Mouse (Mus musculus) Patski (cell line): ENCODE results near the gene Tgm1. TPM values are rescaled to one million over a fixed set of nuclear protein-coding genes. Genes with fewer than 3 reads are reported as not detected.

Experiments
- ATAC-seq: fragments of 100-300 bp; one replicate; pipeline ENCODE4 v1.8.0; 2021
- CTCF ChIA-PET: fragments of 350-600 bp; sonication (Branson Sonifier 250); formaldehyde crosslinking; loops from one replicate; lab custom pipeline; 2022; ENCODE audit warnings: inconsistent platforms; lab: Charles Lee
- POLR2A ChIA-PET: fragments of 350-600 bp; sonication (Branson Sonifier 250); formaldehyde crosslinking; loops from one replicate; lab custom pipeline; 2022; ENCODE audit warnings: antibody characterized with exemption, inconsistent platforms; lab: Charles Lee
- DNase-seq: peaks from one replicate; pipeline ENCODE4 v3.0.0-alpha.2; 2011; ENCODE audit warnings: low read depth, low spot score
- H3K27me3 ChIP-seq: fragments of 371-371 bp; one replicate; pipeline ENCODE4 v1.5.1; 2021
- CTCF ChIP-seq: fragments of 100-300 bp; IDR thresholded peaks from one replicate; pipeline ENCODE4 v1.5.1; 2021
- in situ Hi-C: fragments of 300-500 bp; cut with MboI; formaldehyde crosslinking; loops from 3 replicates; pipeline ENCODE4 v1.11.1; 2018; ENCODE audit warnings: low pct_unique_long_range_greater_than_20kb, mixed read lengths
- polyA plus RNA-seq: library from polyadenylated mRNA; unstranded; gene quantifications from one replicate; pipeline ENCODE4 v1.2.3, GENCODE M21; 2021

The Tgm1 gene
- polyA plus RNA-seq, 1 experiment from 2014 or later = 0.12 TPM

DNA sequence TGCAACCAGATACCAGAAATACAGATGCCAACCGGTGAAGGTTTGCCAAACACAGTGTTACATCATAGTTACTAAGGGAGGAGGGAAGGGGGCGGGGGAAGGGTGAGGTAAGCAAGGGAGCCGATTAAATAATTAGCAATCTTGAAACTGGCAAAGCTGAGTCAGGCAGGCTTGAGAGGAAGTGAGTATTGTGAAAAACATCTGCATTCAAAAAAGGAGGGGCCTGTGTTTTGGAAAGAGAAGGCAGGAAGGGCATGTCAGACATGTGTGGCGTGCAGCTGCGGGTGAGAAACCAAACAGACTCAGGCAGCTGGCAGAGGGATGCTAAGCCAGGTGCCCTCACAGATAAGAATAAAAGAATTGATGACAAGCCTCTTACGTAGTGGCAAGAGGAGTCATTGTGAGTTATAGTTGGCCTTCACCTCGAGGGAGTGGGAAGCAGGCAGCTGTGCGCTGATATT lies 10.7 kb upstream of the Tgm1 start:
- POLR2A ChIA-PET = interaction anchor here (1.3 kb wide), 1 partner anchor 8 kb away, joined by 3 read pairs; no protein-coding TSS in a partner anchor
- ATAC-seq = peak; percentile 58

DNA sequence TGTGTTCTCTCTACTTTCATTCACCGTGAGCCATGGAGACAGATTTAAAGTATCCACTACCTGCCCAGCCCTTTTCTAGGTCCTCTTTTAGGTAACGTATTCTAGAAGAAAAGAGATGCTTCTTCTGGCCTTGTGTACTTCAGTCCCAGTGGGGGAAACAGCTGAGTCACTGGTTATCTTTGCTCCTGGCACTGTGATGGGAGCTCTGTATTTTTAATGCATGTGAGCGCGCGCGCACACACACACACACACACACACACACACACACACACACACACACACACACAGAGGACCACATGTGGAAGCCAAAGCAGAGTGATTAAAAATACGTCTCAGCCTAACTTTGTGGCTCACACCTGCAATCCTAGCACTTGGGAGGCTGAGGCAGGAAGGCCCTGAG lies 9.7 kb upstream of the Tgm1 start:
- ChIA-PET CTCF (interaction anchor here (0.6 to 3.3 kb wide), 2 partner anchors 20 to 42 kb away, joined by 3 to 15 read pairs; partner anchors contain the start of gene Tinf2), POLR2A (no interaction called here)
- in situ Hi-C loops = no loop called here
- ATAC-seq (no peak), DNase-seq (no peak)
- H3K27me3 ChIP-seq = no peaks in the 10 kb centered on the region
- TF ChIP-seq CTCF = no peak

More for the DNA sequence above, 10.7 kb upstream of the Tgm1 start:
- TF ChIP-seq CTCF = no peak
- H3K27me3 ChIP-seq = no peaks in the 10 kb centered on the region
- DNase-seq = no peak
- in situ Hi-C loops = no loop called here
- CTCF ChIA-PET = interaction anchor here (0.9 to 1.0 kb wide), 2 partner anchors 11 to 12 kb away, joined by 3 read pairs; no protein-coding TSS in a partner anchor

- POLR2A ChIA-PET = no interaction called here
- TF ChIP-seq CTCF = no peak
- DNase-seq (no peak), ATAC-seq (no peak)
- CTCF ChIA-PET = interaction anchor here (0.8 to 3.3 kb wide), 7 partner anchors 9 to 69 kb away, joined by 3 to 15 read pairs (median 3); no protein-coding TSS in a partner anchor
- in situ Hi-C loops = no loop called here
- no peaks in the 10 kb centered on the region for H3K27me3 ChIP-seq
Measured at GRCm38 (mm10) chr14:55722438-55722945, 8.8 kb upstream of the Tgm1 start.

GRCm38 (mm10) chr14:55721700-55722437 lies 8.1 kb upstream of the Tgm1 start, which contains the start of gene Rabggta:
Rabggta (minus strand) TSS chr14:55722263.
- ChIA-PET POLR2A (no interaction called here), CTCF (interaction anchor here (0.8 to 3.3 kb wide), 11 partner anchors 9 to 69 kb away, joined by 3 to 15 read pairs (median 3); partner anchors contain the start of gene Tinf2)
- in situ Hi-C loops = no loop called here
- DNase-seq (no peak), ATAC-seq (peak; percentile 62)
- TF ChIP-seq CTCF = no peak
- no peaks in the 10 kb centered on the region for H3K27me3 ChIP-seq

DNA sequence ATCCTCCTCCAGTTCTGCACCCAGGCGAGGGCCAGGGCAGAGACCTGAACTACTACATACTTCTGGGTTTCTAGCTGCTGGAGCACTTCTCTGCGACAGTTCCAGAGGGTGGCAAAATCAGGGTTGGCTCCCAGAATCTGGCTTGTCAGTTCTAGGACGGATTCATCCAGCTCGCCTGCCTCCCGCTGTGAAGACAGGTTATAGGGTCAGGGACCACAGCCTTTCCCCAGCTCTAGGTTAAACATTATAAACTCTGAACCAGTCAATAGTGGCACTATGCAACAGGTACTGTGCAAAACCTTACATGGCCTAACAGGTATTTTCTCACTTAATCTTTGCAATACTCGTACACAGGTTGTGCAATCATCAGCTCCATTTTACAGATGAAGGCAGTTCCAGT lies 7.3 kb upstream of the Tgm1 start:
- no peak for TF ChIP-seq CTCF
- DNase-seq = no peak
- in situ Hi-C loops = no loop called here
- ATAC-seq = no peak
- no peaks in the 10 kb centered on the region for H3K27me3 ChIP-seq
- POLR2A ChIA-PET = no interaction called here
- CTCF ChIA-PET = interaction anchor here (1.0 to 3.3 kb wide), 6 partner anchors 14 to 39 kb away, joined by 3 to 15 read pairs (median 5); partner anchors contain the start of gene Tinf2

GRCm38 (mm10) chr14:55720666-55721065 lies 6.9 kb upstream of the Tgm1 start:
- ATAC-seq = no peak

DNA sequence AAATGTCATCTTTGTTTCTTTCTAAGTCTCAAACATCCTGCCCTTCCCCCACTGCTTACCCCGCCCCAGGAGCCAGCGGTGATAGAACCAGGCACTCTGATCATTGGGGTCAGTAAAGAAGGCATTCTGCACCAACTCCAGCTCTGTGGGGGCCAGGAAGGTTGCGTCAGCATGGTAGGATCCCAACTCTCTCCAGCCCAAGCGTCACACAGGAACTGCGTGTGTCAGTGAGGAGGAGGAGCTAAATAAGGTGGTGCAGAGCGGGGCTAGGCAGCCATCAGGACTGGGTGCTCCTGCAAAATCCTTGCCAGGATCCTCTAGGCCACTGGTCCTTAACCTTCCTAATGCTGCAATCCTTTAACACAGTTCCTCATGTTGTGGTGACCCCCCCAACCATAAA lies 6.0 kb upstream of the Tgm1 start:
- ATAC-seq (no peak), DNase-seq (no peak)
- CTCF ChIA-PET = no interaction called here
- TF ChIP-seq CTCF = no peak
- POLR2A ChIA-PET = no interaction called here
- in situ Hi-C loops = no loop called here
- no peaks in the 10 kb centered on the region for H3K27me3 ChIP-seq

More at GRCm38 (mm10) chr14:55720666-55721065, 6.9 kb upstream of the Tgm1 start:
- ChIA-PET CTCF (interaction anchor here (1.0 to 3.3 kb wide), 4 partner anchors 14 to 39 kb away, joined by 5 to 15 read pairs (median 6); partner anchors contain the start of gene Tinf2), POLR2A (no interaction called here)
- TF ChIP-seq CTCF = no peak
- in situ Hi-C loops = no loop called here
- no peak for DNase-seq
- H3K27me3 ChIP-seq = no peaks in the 10 kb centered on the region

- peak; percentile 85 for DNase-seq
- no peak for TF ChIP-seq CTCF
- ChIA-PET CTCF (interaction anchor here (1.4 to 3.0 kb wide), 4 partner anchors 14 to 35 kb away, joined by 3 to 20 read pairs (median 7); partner anchors contain the start of gene Tinf2), POLR2A (interaction anchor here (0.8 to 1.4 kb wide), 3 partner anchors 8 to 30 kb away, joined by 3 read pairs; no protein-coding TSS in a partner anchor)
- no peaks in the 10 kb centered on the region for H3K27me3 ChIP-seq
- ATAC-seq = peak; percentile 85
- in situ Hi-C loops = no loop called here
Measured at GRCm38 (mm10) chr14:55716884-55717283, 3.2 kb upstream of the Tgm1 start.

GRCm38 (mm10) chr14:55716271-55716670 lies 2.5 kb upstream of the Tgm1 start:
- CTCF ChIA-PET = interaction anchor here (1.4 to 3.0 kb wide), 4 partner anchors 15 to 35 kb away, joined by 3 to 20 read pairs (median 7); partner anchors contain the start of gene Tinf2
- TF ChIP-seq CTCF = no peak
- POLR2A ChIA-PET = interaction anchor here (1.0 to 1.4 kb wide), 2 partner anchors 9 to 16 kb away, joined by 3 read pairs; no protein-coding TSS in a partner anchor
- DNase-seq (no peak), ATAC-seq (peak; percentile 4)
- H3K27me3 ChIP-seq = no peaks in the 10 kb centered on the region
- in situ Hi-C loops = no loop called here

DNA sequence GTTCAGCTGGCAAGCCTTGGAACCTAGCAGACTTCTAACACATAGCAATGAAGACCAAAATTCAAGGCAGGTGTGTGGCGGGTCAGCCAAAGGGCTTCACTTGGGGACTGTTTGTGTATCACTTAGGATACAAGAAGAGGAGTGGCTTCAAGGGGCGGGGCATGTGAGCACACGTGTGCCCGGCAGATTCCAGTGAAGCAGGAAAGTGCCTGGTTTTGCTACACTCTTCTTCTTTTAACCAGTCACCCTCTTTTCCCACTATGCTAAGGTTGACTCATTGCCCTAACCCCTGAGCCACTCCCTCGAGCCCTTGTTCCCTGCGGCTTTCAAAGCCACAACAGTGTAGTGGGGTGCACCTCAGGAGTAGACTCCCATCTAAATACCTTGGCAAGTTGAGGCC lies 1.2 kb upstream of the Tgm1 start:
- no peak for DNase-seq
- peak; percentile 24 for ATAC-seq
- CTCF ChIA-PET = interaction anchor here (1.7 to 3.0 kb wide), 2 partner anchors 28 to 33 kb away, joined by 5 to 20 read pairs; partner anchors contain the start of gene Tinf2
- in situ Hi-C loops = no loop called here
- POLR2A ChIA-PET = interaction anchor here (0.7 kb wide), 1 partner anchor 28 kb away, joined by 6 read pairs; no protein-coding TSS in a partner anchor
- no peaks in the 10 kb centered on the region for H3K27me3 ChIP-seq
- TF ChIP-seq CTCF = no peak
